Mouse (Mus musculus): ENCODE data around the gene Btrc.
"Not testable (repeated sequence)": the region's sequence is repeated elsewhere in the genome, so short reads cannot be mapped to it uniquely, and the experiment has no call there.

GRCm38 (mm10) chr19:45436019-45436418 is 72.5 kb downstream of the Btrc start:
- not testable (repeated sequence) for TF ChIP-seq EP300 (IDR thresholded peaks at IDR 0.05; ENCODE audit: low read depth)
- peak; percentile 87 for TF ChIP-seq CTCF (IDR thresholded peaks at IDR 0.05; ENCODE audit: low read depth)
